Mouse (Mus musculus): ENCODE measurements around the gene Zfp286. TPM values are rescaled to one million over a fixed set of nuclear protein-coding genes. Genes with fewer than 3 reads are reported as not detected.

Gene Zfp286
- 1 to 10 TPM; 1.5 to 3.5 TPM for total RNA-seq (2021)
- 0.21 TPM in 1 of 2 replicates, not detected in the other for polyA plus RNA-seq (2012; rRNA removed)
- long read RNA-seq, partial matches to known transcripts: 0 of 3 reads
- long read RNA-seq, other reads (novel, unspliced or antisense): 0 of 3 reads

DNA sequence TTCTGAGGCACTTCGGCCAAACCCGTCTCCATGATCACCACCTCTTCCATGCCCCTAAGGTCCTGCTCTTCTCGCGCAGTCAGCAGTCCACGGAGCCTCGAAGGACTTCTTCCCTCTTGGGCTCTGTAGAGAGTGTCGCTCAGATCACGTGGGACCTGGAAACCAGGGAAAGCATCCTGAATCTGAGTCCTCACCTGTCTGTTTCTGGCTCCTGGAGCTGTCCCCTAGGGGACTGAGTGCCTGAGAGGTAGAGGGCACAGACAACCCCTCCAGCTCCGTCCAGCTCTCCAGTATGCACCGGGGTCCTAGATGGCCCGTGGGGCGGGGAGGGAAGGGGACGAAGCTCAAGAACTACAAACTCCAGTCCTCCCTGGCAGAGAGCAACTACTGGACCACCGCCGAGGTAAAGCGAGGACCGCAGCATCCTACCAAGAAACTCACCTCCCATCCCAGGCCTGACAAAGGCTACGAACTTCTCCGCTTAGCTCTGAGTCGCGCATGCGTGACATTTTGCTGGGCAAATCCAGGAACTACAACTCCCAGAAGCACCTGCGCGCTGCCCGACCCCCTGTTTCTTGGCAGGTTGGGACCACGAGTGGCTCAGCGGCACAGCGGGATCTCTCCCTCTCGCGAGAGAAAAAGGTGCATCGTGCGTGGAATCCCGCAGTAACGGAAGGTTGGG, at the start of gene Zfp286:
Gene Zfp286 (minus strand): TSS at position 528 of the 682 bp plus-strand sequence.
- peak; percentile 74 for DNase-seq

DNA sequence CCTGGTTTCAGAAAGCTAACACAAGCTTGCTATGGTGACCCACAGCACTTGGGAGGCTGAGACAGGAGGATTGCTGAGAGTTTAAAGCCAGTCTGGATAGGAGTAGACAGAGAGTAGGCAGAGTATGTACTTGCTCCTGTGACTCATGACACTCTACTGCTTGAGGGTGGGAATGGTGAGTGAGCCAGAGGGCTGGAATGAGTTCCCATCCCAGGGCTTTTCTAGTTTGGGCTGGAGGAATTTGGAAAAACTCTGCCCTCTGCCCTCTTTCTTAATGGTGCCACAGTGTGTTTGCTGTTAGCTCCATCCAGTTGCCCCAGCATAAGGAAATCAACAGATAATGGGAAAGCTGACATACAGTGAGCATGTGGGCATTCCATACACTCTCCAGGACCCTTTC, 42.6 kb upstream of the Zfp286 start:
- no peak for DNase-seq

GRCm38 (mm10) chr11:62830387-62830786, 41.1 kb upstream of the Zfp286 start:
- no peak for DNase-seq

- no peak for DNase-seq
Observed at GRCm38 (mm10) chr11:62827911-62828310, 38.6 kb upstream of the Zfp286 start.

DNA sequence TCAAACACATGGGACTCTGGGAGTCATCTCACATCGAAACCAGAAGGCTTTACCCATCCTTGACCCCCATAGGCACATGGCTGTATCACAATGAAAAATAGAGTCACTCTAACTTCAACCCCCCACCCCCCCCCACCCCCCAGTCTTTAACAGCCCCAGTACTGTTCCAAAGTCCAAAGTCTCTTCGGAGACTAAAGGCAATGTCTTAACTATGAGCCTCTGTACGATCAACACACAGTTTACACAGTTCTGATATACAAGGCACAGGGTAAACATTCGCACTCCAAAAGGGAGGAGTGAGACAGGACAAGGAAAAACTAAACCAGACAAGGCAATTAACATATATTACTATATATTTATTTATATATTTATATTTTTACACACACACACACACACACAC, 37.9 kb upstream of the Zfp286 start:
- no peak for DNase-seq

- DNase-seq: peak; percentile 69
Observed at GRCm38 (mm10) chr11:62826106-62826733, 37.0 kb upstream of the Zfp286 start.

DNA sequence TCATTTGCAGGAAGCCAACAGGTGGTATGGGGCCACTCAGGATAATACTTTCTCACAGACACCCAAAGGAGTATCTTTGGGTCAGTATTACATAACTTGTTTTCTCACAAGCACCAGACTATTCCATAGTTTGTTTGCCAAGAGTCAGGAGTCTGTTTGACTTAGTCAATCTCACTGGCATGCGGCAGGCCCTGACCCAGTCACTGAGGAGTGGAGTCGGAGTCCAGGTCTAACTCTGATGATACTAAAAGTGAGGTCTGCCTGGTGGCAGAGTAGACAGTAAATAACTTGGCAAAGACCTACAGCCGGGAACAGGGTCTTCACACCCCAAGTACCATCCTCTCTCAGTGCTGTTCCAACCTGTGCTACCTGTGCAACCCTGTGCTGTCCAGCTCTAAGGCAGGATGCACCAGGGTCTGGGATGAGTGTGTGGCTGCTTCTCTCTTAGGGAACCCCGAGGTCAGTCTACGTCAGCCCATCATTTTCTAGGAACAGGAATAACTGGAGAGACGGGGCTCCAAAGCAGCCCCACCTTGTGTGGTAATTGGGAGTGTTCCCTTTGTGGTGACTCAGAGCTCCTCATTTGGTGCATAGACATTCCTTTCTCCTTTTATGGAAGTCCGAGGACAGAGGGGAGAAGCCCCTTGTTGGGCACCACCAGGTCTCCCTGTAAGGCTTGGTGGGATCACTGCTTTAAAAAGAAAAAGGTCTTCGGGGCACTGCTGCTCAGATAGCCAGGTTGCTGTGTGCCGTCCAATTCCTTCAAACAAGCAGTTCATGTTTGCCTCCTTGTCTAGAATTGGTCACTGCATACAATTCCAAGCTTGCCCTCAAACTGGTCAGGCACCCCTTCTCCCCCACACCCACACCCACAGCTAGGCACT, 36.2 kb upstream of the Zfp286 start:
- DNase-seq: no peak

- DNase-seq: no peak
Observed at GRCm38 (mm10) chr11:62824211-62824610, 34.9 kb upstream of the Zfp286 start.

GRCm38 (mm10) chr11:62821893-62822292, 32.6 kb upstream of the Zfp286 start:
- peak; percentile 35 for DNase-seq

DNA sequence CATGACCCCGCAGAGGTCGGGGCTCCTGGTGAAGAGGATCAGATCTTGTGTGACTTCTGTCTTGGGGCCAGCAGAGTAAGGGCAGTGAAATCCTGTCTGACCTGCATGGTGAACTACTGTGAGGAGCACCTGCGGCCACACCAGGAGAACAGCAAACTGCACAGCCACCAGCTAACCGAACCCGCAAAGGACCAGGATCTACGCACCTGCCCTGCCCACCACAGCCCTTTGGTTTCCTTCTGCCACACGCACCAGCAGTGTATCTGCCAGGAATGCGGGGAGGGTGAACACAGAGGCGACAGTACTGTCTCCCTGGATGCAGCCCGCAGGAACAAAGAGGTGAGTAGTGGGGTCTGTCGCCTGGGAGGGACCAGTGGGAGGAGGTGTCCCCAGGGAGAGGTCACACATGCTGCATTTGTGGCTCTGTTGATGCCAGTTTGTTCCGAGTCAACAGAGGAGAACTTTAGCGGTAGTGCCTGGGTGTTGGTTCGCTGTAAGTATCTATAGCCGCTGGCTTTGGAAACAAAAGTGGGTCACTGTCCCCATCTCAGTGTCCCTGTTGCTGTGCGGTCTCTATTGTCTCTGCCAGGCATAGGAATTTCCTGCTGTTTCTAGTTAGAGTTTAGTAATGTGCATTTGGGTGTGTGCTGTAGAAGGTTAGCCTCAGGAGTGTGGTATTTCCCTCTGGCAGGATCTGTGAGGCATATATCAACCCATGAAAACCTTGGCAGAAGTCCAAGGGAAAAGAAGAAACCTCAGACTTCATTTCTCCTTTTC, 31.6 kb upstream of the Zfp286 start:
- DNase-seq: peak; percentile 32

GRCm38 (mm10) chr11:62820059-62820541, 30.8 kb upstream of the Zfp286 start, which contains the start of gene Trim16:
Gene Trim16, plus strand, starts transcription at chr11:62820231.
- DNase-seq: peak; percentile 82

DNA sequence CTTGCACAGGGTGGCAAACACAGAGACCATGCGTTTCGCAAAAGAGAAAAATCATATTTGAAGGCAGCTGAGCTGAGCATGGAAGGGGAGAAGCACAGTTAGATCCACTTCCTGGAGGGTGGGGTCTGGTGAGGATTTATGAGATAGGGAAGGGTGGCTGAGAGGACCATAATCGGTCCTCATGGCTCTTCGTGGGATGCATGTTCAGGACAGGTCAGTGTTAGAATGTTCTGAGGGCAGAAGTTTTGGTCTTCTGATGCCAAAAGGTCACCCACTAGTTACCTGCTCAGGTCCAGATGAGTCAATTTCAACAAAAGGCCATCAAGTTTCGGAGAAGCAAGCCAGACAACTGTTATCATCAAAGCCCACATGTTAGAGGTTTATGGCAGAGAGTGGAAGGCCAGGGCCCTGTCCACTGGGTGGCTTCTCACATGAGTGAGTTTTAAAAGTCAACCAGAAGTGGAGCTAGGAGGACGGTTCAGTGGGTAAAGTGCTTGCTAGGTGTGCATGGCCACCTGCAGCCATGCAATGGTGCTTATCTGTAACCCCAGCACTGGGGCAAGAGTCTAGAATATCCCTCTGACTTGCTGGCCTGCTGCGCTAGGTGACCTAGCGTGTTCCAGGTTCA, 29.9 kb upstream of the Zfp286 start:
- no peak for DNase-seq

DNA sequence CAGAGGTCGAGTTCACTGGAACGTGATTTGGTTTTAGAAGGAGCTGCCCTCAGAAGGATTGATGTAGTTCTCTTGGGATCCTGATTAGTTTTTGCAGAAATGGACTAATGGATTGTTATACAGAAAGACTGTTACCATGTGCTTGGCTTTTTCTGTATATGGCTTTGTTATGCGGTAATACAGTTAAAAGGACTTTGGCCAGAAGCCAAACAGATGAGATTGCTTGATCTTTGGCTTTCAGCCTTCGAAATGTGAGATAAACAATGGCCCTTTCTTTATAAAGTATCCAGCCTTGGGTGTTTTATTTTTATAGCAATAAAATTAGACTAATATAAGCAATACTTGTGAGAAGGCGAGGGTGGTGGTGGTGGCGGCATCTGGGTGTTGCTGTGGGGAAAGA, 27.3 kb upstream of the Zfp286 start:
- no peak for DNase-seq

- DNase-seq: no peak
Observed at GRCm38 (mm10) chr11:62815438-62815837, 26.2 kb upstream of the Zfp286 start.

- DNase-seq: no peak
Observed at GRCm38 (mm10) chr11:62814625-62815024, 25.4 kb upstream of the Zfp286 start.

GRCm38 (mm10) chr11:62813970-62814624, 24.8 kb upstream of the Zfp286 start:
- DNase-seq: no peak

DNA sequence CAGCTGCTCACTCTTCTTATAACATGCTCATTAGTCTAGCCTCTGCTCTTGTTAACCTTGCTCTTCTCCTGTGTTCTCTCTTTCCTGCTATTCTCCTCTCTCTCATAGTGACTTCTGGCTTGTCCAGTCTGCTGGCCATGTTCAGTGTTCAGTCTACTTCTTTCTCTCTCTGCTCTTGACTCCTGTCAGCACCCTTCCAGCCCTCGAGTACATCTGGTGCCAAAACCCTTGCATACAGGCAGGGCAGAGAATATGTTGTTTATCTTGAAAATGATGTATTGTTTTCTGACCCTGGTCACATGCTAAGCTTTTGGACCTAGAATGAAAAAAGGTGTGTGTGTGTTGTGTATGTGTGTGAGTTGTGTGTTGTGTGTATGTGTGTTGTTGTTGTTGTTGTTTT, 24.2 kb upstream of the Zfp286 start:
- DNase-seq: no peak

- no peak for DNase-seq
Observed at GRCm38 (mm10) chr11:62812268-62812667, 23.0 kb upstream of the Zfp286 start.

DNA sequence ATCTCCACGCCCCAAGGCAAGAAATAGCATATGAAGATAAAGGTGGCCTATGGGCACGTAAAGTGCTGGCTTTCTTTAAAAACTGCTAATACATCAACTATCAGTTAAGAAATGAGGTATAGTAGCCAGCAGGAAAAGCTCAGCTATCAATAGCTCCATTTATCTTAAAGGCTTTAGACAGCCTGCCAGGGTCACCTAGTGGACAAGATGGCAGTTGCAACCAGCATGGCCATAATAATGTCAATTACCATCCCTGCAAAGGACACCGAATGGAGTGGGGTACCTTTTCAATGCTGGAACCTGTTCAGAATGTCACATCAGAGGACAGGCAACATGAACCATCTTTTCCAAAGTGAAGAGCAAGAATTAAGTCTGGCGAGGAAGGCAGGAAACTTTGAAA, 19.9 kb upstream of the Zfp286 start:
- no peak for DNase-seq

DNA sequence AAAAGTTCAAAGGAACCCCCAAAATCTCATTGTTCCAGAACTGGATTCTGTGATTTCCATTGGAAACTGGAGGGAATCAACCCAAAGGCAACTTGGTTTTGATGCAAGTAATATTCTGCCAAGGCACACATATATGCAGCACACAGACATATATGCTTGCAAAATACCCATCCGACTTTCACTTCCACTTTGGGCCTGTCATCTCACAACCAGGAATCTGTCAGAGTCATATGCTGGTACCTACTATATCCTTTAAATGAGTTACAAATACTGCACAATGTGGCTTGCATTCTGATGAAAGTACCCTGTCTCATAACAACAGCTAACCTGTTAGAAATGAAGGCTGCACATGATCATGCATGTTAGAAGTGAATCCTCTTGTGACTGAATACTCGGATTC, 18.7 kb upstream of the Zfp286 start:
- DNase-seq: no peak

GRCm38 (mm10) chr11:62804119-62804518, 14.9 kb upstream of the Zfp286 start:
- DNase-seq: no peak

Measured in adrenal gland, adult 2 months (tissue).